Mouse (Mus musculus) megakaryocyte, embryonic 14.5 days (primary cell): ENCODE data around the gene Hipk1. TPM values are rescaled to one million over a fixed set of nuclear protein-coding genes. Genes with fewer than 3 reads are reported as not detected.

ENCODE experiments used
- H3K27me3 ChIP-seq: replicated peaks from 2 replicates; pipeline ENCODE3; 2012; ENCODE audit warnings: inconsistent platforms
- H3K36me3 ChIP-seq: replicated peaks from 2 replicates; pipeline ENCODE3; 2012; ENCODE audit warnings: low read length, inconsistent platforms, mixed read lengths
- H3K4me1 ChIP-seq: 2 replicates; pipeline ENCODE4 v1.6.1; 2012; ENCODE audit warnings: inconsistent platforms
- H3K4me3 ChIP-seq: replicated peaks from 2 replicates; pipeline ENCODE3; 2012; ENCODE audit warnings: moderate library complexity, mild to moderate bottlenecking, inconsistent platforms
- H3K9me3 ChIP-seq: 2 replicates; pipeline ENCODE4 v1.6.1; 2012; ENCODE audit warnings: inconsistent platforms
- FLI1 ChIP-seq: IDR thresholded peaks from 2 replicates; pipeline ENCODE4 v1.6.1; 2012; ENCODE audit warnings: low read length, inconsistent platforms, mixed read lengths
- GATA1 ChIP-seq: IDR thresholded peaks from 3 replicates; pipeline ENCODE4 v1.6.1; 2012; ENCODE audit warnings: mixed read lengths, low read length, inconsistent platforms, borderline replicate concordance
- polyA plus RNA-seq: library from polyadenylated mRNA; stranded (reverse); fragments of >175 nt; gene quantifications from 2 replicates; pipeline ENCODE4 v1.2.3, GENCODE M21; 2012; ENCODE audit warnings: low replicate concordance; ENCODE audit not compliant: insufficient read depth

Gene Hipk1
- polyA plus RNA-seq, 1 experiment, result 23.3 TPM

DNA sequence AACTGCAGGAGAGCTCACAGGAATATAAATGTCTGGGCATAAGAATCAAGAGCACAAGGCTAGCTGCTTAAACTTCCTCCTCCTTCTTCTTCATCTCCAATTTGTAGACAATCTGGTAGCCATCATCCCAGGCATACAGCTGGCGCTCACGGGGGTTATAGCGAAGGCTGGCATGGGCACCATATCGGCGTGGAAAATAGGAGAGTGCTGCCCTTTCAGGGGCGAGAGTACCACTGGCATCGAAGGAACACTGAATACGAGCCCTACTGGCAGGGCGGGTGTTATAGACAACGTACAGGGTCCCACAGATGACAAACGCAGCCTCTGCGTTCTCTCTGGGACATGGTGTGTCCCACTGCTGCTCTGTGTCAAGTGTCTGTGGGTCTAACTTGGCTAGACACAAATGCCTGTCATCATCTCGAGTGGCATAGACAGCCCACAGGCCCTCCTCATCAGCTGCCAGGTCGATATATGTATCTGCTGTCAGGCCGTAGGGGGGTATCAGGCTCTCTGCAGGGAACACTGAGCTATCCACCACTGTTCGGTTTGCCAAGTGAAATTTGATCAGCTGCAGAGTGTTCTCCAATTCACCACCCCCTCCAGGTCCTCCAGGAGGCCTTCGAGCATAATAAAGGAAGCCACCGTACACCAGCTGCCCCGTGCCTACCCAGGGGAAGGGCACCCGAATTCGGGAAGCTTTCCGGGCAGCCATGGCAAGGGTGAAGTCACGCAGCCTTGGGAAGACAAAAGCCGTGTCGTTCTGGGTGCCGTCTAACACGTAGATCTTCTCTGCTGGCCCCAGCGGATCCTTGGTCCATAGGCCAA lies 55.4 kb downstream of the Hipk1 start:
- H3K9me3 ChIP-seq, result no peaks in the 10 kb centered on the region
- peaks cover 62% of the 10 kb centered on the region for H3K4me1 ChIP-seq
- TF ChIP-seq GATA1 (no peak), FLI1 (no peak)
- no peak overlapping the region for H3K4me3 ChIP-seq
- H3K36me3 ChIP-seq, result peaks cover 85% of the 10 kb centered on the region
- no peaks in the 10 kb centered on the region for H3K27me3 ChIP-seq

DNA sequence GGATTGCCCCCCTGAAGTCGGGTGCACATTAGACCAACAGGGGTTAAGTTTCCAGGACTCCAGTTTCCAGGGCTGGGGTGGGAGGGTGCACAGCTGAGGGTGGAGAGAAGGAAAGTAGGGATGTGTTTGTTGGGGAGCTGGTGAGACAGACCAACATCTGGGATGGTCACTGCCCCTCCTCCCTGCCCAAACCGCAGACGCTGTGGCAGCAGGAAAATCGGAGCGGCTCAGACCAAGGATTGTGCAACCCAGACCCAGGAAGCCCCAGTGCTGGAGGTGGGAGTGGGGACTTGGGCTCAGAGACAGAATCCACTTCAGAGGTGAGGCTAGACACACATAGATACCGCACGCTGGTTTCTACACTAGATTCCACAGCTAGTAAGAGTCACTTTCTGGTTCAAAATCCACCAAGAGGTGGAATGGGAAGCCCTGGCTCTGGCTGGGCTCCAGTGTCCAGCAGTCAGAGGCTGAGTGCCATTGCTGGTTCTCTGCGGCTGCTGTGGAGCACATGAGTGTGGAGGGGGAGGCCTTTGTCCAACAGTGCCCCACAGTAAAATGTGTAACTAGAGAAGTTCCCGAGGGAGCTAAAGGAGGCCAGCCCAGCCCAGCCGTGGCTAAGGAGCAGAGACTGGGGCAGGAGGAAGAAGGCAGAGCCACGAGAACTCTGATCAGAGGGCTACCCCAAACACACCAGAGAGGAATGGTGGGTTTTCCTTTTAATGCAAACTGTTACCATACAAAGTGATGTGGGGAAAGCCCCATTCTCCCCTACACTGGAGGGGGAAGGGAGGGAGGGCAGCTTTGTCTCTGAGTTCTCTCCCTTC lies 56.5 kb downstream of the Hipk1 start:
- peaks cover 82% of the 10 kb centered on the region for H3K36me3 ChIP-seq
- no peak for TF ChIP-seq FLI1
- TF ChIP-seq GATA1, result no peak
- peaks cover 56% of the 10 kb centered on the region for H3K4me1 ChIP-seq
- no peaks in the 10 kb centered on the region for H3K27me3 ChIP-seq
- H3K9me3 ChIP-seq, result no peaks in the 10 kb centered on the region
- no peak overlapping the region for H3K4me3 ChIP-seq

DNA sequence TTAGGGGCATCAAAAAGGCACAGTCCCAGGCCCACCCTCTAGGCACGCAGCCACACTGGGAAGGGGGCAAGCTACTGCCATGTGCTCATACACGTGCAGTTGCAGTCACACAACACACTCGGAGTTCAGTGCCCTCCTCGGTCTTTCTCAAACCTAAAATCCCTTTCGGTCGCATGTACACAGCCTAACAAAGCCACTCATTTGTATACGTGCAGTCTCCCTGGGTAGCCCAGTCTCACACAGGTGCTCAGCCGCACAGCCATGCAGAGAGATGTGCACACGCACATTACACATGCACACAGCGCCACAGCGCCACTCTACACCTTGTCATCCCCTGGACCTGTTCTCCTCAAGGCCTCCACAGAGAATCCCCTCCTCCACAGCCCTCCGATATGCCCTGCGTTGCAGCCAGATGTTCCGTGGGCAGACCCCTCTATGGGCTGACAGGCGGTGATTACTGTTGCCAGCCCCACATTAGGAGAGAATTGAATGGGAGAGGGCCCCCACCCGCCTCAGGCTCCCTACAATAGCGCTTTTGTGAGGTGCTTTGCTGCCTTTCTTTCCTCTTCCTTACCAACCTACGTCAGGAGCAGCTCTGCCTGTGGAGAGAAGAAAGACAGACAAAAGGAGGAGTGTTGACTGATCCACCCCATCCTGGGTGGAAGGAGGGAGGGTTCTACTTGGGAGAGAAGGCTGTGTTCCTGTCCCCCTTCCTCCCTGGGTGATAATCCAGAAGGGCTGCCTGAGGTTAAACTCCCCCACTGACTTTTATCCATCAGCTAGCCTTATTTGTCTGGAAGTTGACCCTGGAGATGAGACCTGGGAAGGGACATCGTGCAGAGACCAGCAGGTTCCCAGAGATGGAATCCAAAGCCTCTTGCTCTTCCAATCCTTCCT lies 57.3 kb downstream of the Hipk1 start:
- Histone ChIP-seq H3K4me1 (peaks cover 56% of the 10 kb centered on the region), H3K4me3 (no peak overlapping the region), H3K9me3 (no peaks in the 10 kb centered on the region), H3K27me3 (no peaks in the 10 kb centered on the region), H3K36me3 (peaks cover 76% of the 10 kb centered on the region)
- TF ChIP-seq FLI1, result no peak
- TF ChIP-seq GATA1, result no peak

DNA sequence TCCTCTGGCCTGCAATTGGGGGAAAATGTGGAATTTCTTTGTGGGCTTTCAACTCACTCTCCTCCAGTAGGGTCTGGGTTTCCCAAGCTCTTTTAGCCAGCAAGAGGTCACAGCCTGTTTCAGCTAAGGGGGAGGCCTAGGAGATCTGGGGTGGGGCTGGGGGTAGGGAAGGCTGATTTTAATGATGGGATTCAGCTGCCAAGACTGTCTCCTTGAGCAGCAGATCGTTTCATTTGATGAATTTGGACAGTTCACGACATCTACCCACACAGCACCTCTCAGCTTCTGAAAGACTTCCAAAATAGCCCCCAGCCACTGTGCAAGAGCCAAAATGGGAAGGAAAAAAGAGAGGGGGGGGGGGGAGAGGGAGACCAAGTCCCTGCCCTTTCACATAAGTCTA lies 58.2 kb downstream of the Hipk1 start:
- no peak for TF ChIP-seq GATA1
- no peak for TF ChIP-seq FLI1
- Histone ChIP-seq H3K4me1 (peaks cover 52% of the 10 kb centered on the region), H3K36me3 (peaks cover 67% of the 10 kb centered on the region), H3K4me3 (no peak overlapping the region), H3K27me3 (no peaks in the 10 kb centered on the region), H3K9me3 (no peaks in the 10 kb centered on the region)

DNA sequence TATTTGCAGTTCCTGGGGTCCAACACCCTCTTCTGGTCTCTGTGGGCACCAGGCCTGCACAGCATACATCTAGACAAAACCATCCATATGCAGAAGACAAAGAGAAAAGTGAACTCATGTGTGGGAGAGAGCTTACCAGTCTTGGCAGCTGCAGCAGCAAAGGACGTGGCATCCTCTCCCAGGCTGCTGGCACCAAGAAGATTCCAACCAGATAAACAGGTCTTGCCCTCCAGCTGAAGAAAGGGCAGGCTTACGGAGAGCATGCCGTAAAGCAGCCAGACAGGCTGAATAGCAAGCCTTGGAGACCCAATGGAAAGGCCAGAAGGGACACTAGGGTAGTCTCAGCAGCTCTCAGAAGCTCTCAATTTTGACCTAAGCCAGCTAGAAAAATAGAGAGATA lies 59.2 kb downstream of the Hipk1 start:
- no peak for TF ChIP-seq GATA1
- no peak for TF ChIP-seq FLI1
- Histone ChIP-seq H3K27me3 (peaks cover 3% of the 10 kb centered on the region), H3K36me3 (peaks cover 57% of the 10 kb centered on the region), H3K4me3 (no peak overlapping the region), H3K9me3 (no peaks in the 10 kb centered on the region), H3K4me1 (peaks cover 55% of the 10 kb centered on the region)

DNA sequence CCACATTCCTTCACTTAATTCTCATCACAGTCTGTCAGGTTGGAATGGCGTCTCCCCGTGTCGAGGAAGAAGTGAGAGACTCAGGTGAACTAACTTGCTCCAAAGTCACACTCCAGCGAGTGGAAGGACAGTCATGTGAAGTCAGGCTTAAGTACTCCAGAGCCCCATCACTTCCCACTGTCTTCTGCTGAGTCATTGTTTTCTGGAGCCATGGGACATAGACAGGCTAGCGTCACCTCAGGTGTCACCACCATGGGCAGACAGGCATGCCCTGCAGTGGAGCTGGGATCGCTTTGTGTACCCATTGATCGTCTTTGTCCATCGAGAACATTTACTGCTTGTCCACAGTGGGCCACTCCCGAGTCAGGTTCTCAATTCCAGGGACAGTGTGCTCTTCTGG lies 61.5 kb downstream of the Hipk1 start:
- Histone ChIP-seq H3K27me3 (peaks cover 9% of the 10 kb centered on the region), H3K9me3 (no peaks in the 10 kb centered on the region), H3K4me3 (no peak overlapping the region), H3K4me1 (peaks cover 45% of the 10 kb centered on the region), H3K36me3 (peaks cover 34% of the 10 kb centered on the region)
- TF ChIP-seq FLI1 (no peak), GATA1 (no peak)

DNA sequence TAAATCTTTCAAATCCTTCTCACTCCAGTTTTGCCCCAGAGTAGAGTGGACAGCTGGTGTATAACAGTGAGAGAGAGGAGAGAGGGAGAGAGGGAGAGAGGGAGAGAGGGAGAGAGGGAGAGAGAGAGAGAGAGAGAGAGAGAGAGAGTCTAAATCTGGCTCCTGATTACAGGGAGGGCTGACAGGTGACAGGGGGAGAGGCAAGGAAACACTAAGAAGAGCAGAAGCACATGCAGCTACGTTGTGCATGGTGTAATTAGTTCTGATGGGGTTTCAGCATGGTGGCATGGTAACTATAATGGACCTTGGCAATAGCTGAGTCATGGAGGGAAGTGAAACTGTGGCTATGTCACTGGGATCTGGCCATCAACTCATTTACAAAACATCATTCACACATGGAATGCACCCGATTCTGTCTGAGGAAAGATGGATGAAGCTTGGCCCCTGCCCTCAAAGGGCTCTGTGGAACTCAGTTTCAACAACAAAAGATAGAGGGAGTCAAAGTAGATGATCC lies 63.5 kb downstream of the Hipk1 start:
- Histone ChIP-seq H3K4me1 (peaks cover 37% of the 10 kb centered on the region), H3K4me3 (peak overlapping the region; percentile 59), H3K9me3 (no peaks in the 10 kb centered on the region), H3K27me3 (peaks cover 9% of the 10 kb centered on the region), H3K36me3 (peaks cover 19% of the 10 kb centered on the region)
- TF ChIP-seq GATA1 (no peak), FLI1 (no peak)

DNA sequence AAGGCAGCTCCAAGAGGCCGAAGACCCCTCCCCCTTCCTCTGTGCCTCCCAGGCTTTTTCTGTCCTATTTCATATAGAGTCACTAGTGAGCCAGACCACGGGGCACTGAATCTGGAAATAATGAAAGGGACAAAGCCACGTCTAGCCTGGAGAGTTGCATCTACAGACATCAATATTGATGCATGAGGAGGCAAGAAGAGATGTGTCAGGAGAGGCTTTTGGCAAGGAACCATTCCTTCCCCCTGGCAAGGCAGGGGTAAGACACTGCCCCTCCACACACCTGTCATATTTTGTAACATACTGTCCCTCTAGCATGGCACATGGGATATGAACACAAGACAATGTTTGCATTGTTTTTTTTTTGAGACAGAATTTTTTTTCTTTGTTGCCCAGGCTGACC lies 64.7 kb downstream of the Hipk1 start:
- H3K4me1 ChIP-seq, result peaks cover 31% of the 10 kb centered on the region
- H3K27me3 ChIP-seq, result peaks cover 9% of the 10 kb centered on the region
- peaks cover 14% of the 10 kb centered on the region for H3K36me3 ChIP-seq
- H3K4me3 ChIP-seq, result no peak overlapping the region
- no peaks in the 10 kb centered on the region for H3K9me3 ChIP-seq
- no peak for TF ChIP-seq FLI1
- no peak for TF ChIP-seq GATA1

DNA sequence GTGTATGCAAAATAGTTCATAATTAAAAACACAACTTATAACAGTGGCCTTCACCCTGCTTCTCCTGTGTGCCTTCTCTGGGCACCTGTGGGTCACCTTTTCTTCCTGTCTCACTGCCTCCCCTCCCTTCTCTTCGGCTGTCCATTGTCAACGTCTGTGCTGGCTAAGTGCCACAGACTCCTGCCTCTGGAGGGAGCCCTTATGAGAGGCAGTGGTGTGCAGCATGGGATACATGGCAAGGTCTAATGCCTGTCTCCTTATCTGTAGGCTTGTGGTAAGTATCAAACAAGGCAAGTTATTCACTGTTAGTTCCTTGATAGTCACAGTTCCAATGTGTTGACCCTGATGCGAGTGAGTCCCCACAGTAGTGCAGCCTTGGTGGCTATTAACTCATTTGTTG lies 67.2 kb downstream of the Hipk1 start:
- TF ChIP-seq FLI1 (no peak), GATA1 (no peak)
- Histone ChIP-seq H3K4me1 (peaks cover 17% of the 10 kb centered on the region), H3K27me3 (peaks cover 9% of the 10 kb centered on the region), H3K4me3 (no peak overlapping the region), H3K9me3 (peaks cover 8% of the 10 kb centered on the region), H3K36me3 (no peaks in the 10 kb centered on the region)

DNA sequence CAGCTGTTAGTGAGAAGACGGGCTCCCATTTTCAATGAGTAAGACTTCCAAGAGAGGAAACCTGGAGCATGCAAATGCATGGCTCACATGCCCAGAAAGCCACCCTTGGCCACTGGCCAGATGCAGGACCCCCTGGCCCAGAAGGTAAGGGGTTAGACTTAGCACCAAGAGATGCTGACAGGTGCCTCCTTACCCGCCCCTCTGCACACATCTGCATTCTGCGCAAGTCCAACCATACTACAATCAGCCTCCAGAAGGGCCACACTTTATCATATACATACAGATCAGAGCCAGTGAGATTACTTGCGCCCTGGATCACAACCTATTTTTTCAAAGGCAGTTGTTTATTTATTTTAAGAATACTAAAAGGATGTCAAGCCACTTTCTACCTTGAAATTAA lies 72.6 kb downstream of the Hipk1 start:
- no peaks in the 10 kb centered on the region for H3K4me1 ChIP-seq
- peaks cover 8% of the 10 kb centered on the region for H3K9me3 ChIP-seq
- TF ChIP-seq FLI1 (no peak), GATA1 (no peak)
- no peak overlapping the region for H3K4me3 ChIP-seq
- H3K27me3 ChIP-seq, result peaks cover 4% of the 10 kb centered on the region
- H3K36me3 ChIP-seq, result no peaks in the 10 kb centered on the region
